Mouse (Mus musculus) cortical plate, adult 2 months (tissue): Measurements from ENCODE around the gene Khdc1a.

ENCODE experiments used
- CTCF ChIP-seq: fragments of 200-500 bp; IDR thresholded peaks from 2 replicates; pipeline ENCODE4 v1.5.1; 2011; ENCODE audit warnings: mild to moderate bottlenecking, control low read depth, low read length; ENCODE audit not compliant: insufficient read depth; ENCODE audit errors: extremely low read depth
- POLR2A ChIP-seq: fragments of 200-500 bp; IDR thresholded peaks from 2 replicates; pipeline ENCODE4 v1.6.1; 2011; ENCODE audit warnings: mild to moderate bottlenecking, low read length, control low read depth; ENCODE audit not compliant: insufficient read depth; ENCODE audit errors: extremely low read depth

DNA sequence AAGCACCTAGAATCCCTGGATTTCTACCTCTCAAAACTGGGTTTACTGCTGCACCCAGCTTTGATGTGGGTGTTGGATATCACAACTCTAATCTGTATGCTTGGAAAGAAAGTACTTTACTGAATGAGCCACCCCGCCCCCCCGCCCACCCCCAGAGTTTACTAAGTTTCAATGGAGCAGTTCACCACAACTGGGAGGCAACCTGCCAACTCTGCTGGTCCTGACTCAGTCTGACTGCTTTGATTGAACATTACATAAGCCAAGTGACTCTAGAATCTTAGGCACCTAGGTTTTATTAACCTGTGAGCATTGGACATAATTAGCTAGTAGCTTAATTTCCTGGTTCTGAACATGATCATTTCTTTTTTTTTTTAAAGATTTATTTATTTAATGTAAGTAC is 35.1 kb upstream of the Khdc1a start:
- TF ChIP-seq CTCF (no peak), POLR2A (no peak)
